Mouse (Mus musculus) gastrocnemius, adult 2 months (tissue): ENCODE results near the gene Baz2b. TPM values are rescaled to one million over a fixed set of nuclear protein-coding genes. Genes with fewer than 3 reads are reported as not detected.
A peak's percentile ranks its signal among the peaks of the same experiment; 100 is the strongest.

Experiments used
- DNase-seq: peaks from one replicate; pipeline ENCODE4 v3.0.0; 2022
- H3K27ac ChIP-seq: fragments of 200-600 bp; 2 replicates; pipeline ENCODE4 v1.8.1; 2022; ENCODE audit warnings: mild to moderate bottlenecking
- H3K4me3 ChIP-seq: fragments of 200-600 bp; 2 replicates; pipeline ENCODE4 v1.8.1; 2022; ENCODE audit warnings: mild to moderate bottlenecking, moderate library complexity
- CTCF ChIP-seq: fragments of 200-600 bp; IDR thresholded peaks from 2 replicates; pipeline ENCODE4 v1.8.1; 2022; ENCODE audit warnings: antibody characterized with exemption, mild to moderate bottlenecking, moderate library complexity
- intact Hi-C: fragments of 180-260 bp; cut with DNase I; formaldehyde crosslinking; loops from one replicate; pipeline ENCODE4 v1.15.1; 2025
- total RNA-seq, 2 experiments: library from RNA; stranded (reverse); gene quantifications; 2 replicates each; pipeline ENCODE4 v1.2.3; 2021

The Baz2b gene
- total RNA-seq, 2 experiments from 2014 or later: 31.3 to 35.3 TPM

GRCm38 (mm10) chr2:59979488-59980220 is 230.0 kb downstream of the Baz2b start:
- intact Hi-C loops: no loop called here
- TF ChIP-seq CTCF: no peak
- Histone ChIP-seq H3K4me3 (no peak overlapping the region), H3K27ac (no peak overlapping the region; the same call in none of the 2 replicates)
- DNase-seq: no peak

- no peak for TF ChIP-seq CTCF
- peak overlapping the region; percentile 24; the same call in 1 of the 2 replicates for H3K27ac ChIP-seq
- H3K4me3 ChIP-seq: no peak overlapping the region
- intact Hi-C loops: no loop called here
- no peak for DNase-seq
These were observed 233.0 kb downstream of the Baz2b start for GRCm38 (mm10) chr2:59976680-59977079.

GRCm38 (mm10) chr2:59975772-59976171 is 233.9 kb downstream of the Baz2b start:
- Histone ChIP-seq H3K27ac (no peak overlapping the region), H3K4me3 (no peak overlapping the region)
- TF ChIP-seq CTCF: no peak
- no peak for DNase-seq
- intact Hi-C loops: no loop called here

- Histone ChIP-seq H3K27ac (no peak overlapping the region), H3K4me3 (no peak overlapping the region)
- intact Hi-C loops: no loop called here
- no peak for TF ChIP-seq CTCF
- no peak for DNase-seq
These were observed 235.7 kb downstream of the Baz2b start for GRCm38 (mm10) chr2:59973962-59974361.

- Histone ChIP-seq H3K4me3 (no peak overlapping the region), H3K27ac (no peak overlapping the region)
- no peak for TF ChIP-seq CTCF
- intact Hi-C loops: no loop called here
- no peak for DNase-seq
These were observed 236.5 kb downstream of the Baz2b start for GRCm38 (mm10) chr2:59973104-59973641.

- no peak for DNase-seq
- TF ChIP-seq CTCF: no peak
- H3K27ac ChIP-seq: no peak overlapping the region
- no peak overlapping the region for H3K4me3 ChIP-seq
- intact Hi-C loops: no loop called here
These were observed 239.1 kb downstream of the Baz2b start for GRCm38 (mm10) chr2:59970511-59970910.

GRCm38 (mm10) chr2:59969099-59969498 is 240.5 kb downstream of the Baz2b start:
- Histone ChIP-seq H3K27ac (peak overlapping the region; percentile 36; the same call in 1 of the 2 replicates), H3K4me3 (no peak overlapping the region)
- intact Hi-C loops: no loop called here
- no peak for DNase-seq
- no peak for TF ChIP-seq CTCF

- Histone ChIP-seq H3K4me3 (peak overlapping the region; percentile 15; the same call in 1 of the 2 replicates), H3K27ac (peak overlapping the region; percentile 62)
- intact Hi-C loops: no loop called here
- TF ChIP-seq CTCF: no peak
- DNase-seq: no peak
These were observed 241.0 kb downstream of the Baz2b start for GRCm38 (mm10) chr2:59968593-59968992.

GRCm38 (mm10) chr2:59966454-59966853 is 243.2 kb downstream of the Baz2b start:
- DNase-seq: no peak
- no peak overlapping the region for H3K27ac ChIP-seq
- no peak overlapping the region for H3K4me3 ChIP-seq
- intact Hi-C loops: no loop called here
- TF ChIP-seq CTCF: no peak

GRCm38 (mm10) chr2:59963011-59963410 is 246.6 kb downstream of the Baz2b start:
- DNase-seq: no peak
- intact Hi-C loops: loop anchor here (5.0 kb wide), 1 partner anchor 164 kb away; no protein-coding TSS in a partner anchor
- no peak overlapping the region for H3K4me3 ChIP-seq
- TF ChIP-seq CTCF: no peak
- no peak overlapping the region for H3K27ac ChIP-seq

- no peak for DNase-seq
- no peak for TF ChIP-seq CTCF
- H3K27ac ChIP-seq: no peak overlapping the region
- H3K4me3 ChIP-seq: no peak overlapping the region
- intact Hi-C loops: loop anchor here (5.0 kb wide), 1 partner anchor 165 kb away; no protein-coding TSS in a partner anchor
These were observed 247.1 kb downstream of the Baz2b start for GRCm38 (mm10) chr2:59962579-59962978.

GRCm38 (mm10) chr2:59960495-59960772 is 249.2 kb downstream of the Baz2b start:
- peak overlapping the region; percentile 80 for H3K27ac ChIP-seq
- peak overlapping the region; percentile 59; the same call in 1 of the 2 replicates for H3K4me3 ChIP-seq
- no peak for DNase-seq
- TF ChIP-seq CTCF: no peak
- intact Hi-C loops: loop anchor here (5.0 kb wide), 1 partner anchor 167 kb away; no protein-coding TSS in a partner anchor

- DNase-seq: peak; percentile 21
- intact Hi-C loops: loop anchor here (5.0 kb wide), 3 partner anchors 128 to 247 kb away; partner anchors contain the start of genes Baz2b and March7
- Histone ChIP-seq H3K4me3 (peak overlapping the region; percentile 59), H3K27ac (peak overlapping the region; percentile 80)
- no peak for TF ChIP-seq CTCF
These were observed 249.8 kb downstream of the Baz2b start for GRCm38 (mm10) chr2:59959668-59960494.
